Mouse (Mus musculus) liver, adult 2 months (tissue): ENCODE data around the gene Kdm6b. TPM values are rescaled to one million over a fixed set of nuclear protein-coding genes. Genes with fewer than 3 reads are reported as not detected.

Source experiments
- DNase-seq: peaks from one replicate; pipeline ENCODE4 v3.0.0-alpha.2; 2011; ENCODE audit warnings: low read depth, low spot score; ENCODE audit errors: extremely low read depth
- H3K27ac ChIP-seq: fragments of 200-500 bp; replicated peaks from 2 replicates; pipeline ENCODE4 v1.5.1; 2012; ENCODE audit warnings: low read depth, mild to moderate bottlenecking, control low read depth, inconsistent platforms, low read length; ENCODE audit not compliant: insufficient read depth
- H3K27me3 ChIP-seq: fragments of 200-500 bp; 2 replicates; pipeline ENCODE4 v1.6.1; 2012; ENCODE audit warnings: mild to moderate bottlenecking, moderate library complexity, low read length, inconsistent platforms; ENCODE audit not compliant: control insufficient read depth, insufficient read depth
- H3K36me3 ChIP-seq: fragments of 200-500 bp; 2 replicates; pipeline ENCODE4 v1.6.1; 2012; ENCODE audit warnings: low read length, inconsistent platforms; ENCODE audit not compliant: control insufficient read depth, insufficient read depth
- H3K4me1 ChIP-seq: fragments of 200-500 bp; 2 replicates; pipeline ENCODE4 v1.6.1; 2011; ENCODE audit warnings: low read length; ENCODE audit not compliant: control insufficient read depth, insufficient read depth
- H3K4me3 ChIP-seq: fragments of 200-500 bp; 2 replicates; pipeline ENCODE4 v1.5.1; 2011; ENCODE audit warnings: low read depth, mild to moderate bottlenecking, control low read depth, low read length, moderate library complexity; ENCODE audit not compliant: insufficient read depth
- H3K79me2 ChIP-seq: fragments of 200-500 bp; 2 replicates; pipeline ENCODE4 v1.6.1; 2012; ENCODE audit warnings: inconsistent platforms, mild to moderate bottlenecking, low read length, moderate library complexity; ENCODE audit not compliant: control insufficient read depth, insufficient read depth
- H3K9ac ChIP-seq: fragments of 200-500 bp; 2 replicates; pipeline ENCODE4 v1.6.1; 2012; ENCODE audit warnings: low read depth, mild to moderate bottlenecking, control low read depth, inconsistent platforms, low read length
- CTCF ChIP-seq: fragments of 200-500 bp; IDR thresholded peaks from 2 replicates; pipeline ENCODE4 v1.5.1; 2011; ENCODE audit warnings: low read depth, low read length, control low read depth
- POLR2A ChIP-seq: fragments of 200-500 bp; IDR thresholded peaks from 2 replicates; pipeline ENCODE4 v1.6.1; 2011; ENCODE audit warnings: low read length, control low read depth; ENCODE audit not compliant: insufficient read depth; ENCODE audit errors: extremely low read depth
- WGBS: fragments of 180-500 bp; shearing (Covaris S2); methylation state at CpG from one replicate; pipeline ENCODE4 v1.1.7; 2018; 5-methylcytosine and 5-hydroxymethylcytosine counted together
- polyA plus RNA-seq: library from polyadenylated mRNA; depleted of rRNA; stranded (reverse); fragments of >200 nt; gene quantifications from 2 replicates; pipeline ENCODE4 v1.2.3, GENCODE M21; 2012
- total RNA-seq: library from RNA; depleted of rRNA; stranded (reverse); fragments of >200 nt; gene quantifications from 2 replicates; pipeline ENCODE4 v1.2.3, GENCODE M21; 2014

Kdm6b gene
- total and polyA plus RNA-seq, 2 experiments, result 1.6 to 4.2 TPM

DNA sequence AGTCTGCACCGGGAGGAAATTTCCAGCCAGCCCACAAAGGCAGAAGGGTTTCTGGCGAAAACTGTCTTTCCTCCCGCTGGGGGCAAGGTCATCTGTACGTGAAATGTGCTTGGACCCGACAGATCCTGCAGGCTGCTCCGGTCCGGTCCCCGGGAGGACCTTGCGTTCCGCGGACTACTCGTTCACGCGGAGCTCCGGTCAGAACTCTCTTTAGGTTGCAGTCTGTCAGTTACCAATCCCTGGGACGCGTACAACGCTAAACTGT lies 3.5 kb downstream of the Kdm6b start:
- Histone ChIP-seq H3K9ac (peak overlapping the region; percentile 91), H3K4me1 (peaks cover 33% of the 10 kb centered on the region), H3K27ac (peak overlapping the region; percentile 94), H3K36me3 (no peaks in the 10 kb centered on the region; the same call in 1 of the 2 replicates), H3K79me2 (peaks cover 14% of the 10 kb centered on the region; the same call in 1 of the 2 replicates), H3K27me3 (no peaks in the 10 kb centered on the region), H3K4me3 (peak overlapping the region; percentile 69)
- DNase-seq, result no peak
- TF ChIP-seq CTCF (no peak), POLR2A (no peak)
- WGBS, result under 1% methylated on average over 18 of the region's 18 CpGs

DNA sequence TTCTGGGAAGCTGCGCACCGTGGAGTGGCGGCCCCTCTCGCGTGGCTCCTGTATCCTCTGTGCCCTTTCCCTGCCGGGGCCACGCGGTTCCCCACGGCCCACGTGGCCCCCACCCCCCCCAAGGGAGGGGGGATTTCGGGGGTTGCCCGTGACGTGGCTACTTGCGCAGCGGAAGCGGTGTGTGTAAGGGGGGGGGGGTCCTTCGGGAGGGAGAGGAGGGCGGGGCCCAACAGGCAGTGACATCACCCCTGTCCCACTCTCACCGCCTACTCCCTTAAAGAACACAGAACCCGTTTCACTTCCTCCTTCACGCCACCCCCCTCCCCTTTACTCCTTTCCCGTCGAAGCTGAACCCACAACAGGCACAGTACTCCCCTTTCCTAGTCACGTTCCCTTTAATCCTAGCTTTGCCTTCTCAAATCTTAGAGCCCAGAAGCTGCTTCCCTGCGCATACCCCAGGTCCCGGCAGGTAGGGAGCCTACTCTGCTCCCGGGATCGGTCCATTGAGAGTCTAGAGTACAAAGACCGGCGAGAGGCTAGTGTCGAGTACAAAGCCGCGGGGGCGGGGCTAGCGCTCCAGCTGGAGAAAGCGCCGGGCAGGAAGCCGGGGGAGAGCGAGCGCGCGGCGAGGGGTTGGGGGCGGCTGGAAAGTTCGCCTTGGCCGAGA lies 4.0 kb downstream of the Kdm6b start:
- WGBS, result under 1% methylated on average over 45 of the region's 46 CpGs
- peak; percentile 80 for DNase-seq

DNA sequence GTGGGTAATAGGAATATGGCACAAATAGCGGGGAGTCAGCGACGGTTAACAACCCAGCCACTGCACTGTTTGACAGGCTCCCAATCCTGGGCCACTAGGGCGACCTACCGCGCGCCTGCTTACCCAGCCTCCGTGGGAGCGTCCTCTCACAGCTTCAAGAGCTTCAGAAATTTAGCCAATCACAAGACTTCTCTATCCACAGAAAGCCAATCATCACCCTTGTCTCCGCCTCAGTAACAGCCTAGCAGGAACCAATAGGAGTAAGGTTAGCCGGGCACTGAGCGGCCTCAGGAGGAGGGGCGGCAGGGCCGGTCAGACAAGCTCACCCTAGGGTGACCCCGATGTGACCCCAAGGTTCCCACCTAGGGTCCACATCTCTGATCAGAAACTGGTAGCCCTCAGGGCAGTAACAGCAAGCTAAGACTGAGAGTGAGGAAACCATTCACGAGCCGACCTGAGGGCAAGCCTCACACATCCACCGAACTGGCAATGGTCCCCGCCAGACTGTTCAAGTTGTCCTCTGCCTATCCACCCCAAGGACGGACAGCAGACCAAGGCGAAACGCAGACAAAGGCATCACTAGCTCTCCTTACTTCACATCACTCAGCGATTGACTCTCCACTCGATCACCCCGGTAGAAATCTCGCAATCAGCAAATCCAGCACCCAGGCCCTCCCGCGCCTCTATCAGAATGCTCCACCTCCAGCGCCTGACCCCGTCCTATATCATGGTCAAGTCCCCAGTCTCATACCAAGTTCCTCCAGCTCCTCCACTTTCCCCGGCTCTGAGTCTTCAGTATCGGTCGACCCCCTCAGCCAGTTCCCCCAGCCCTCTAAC lies 4.7 kb downstream of the Kdm6b start:
- Histone ChIP-seq H3K9ac (peak overlapping the region; percentile 91), H3K4me1 (peaks cover 24% of the 10 kb centered on the region), H3K27ac (peak overlapping the region; percentile 79), H3K36me3 (peaks cover 1% of the 10 kb centered on the region; the same call in 1 of the 2 replicates), H3K4me3 (peak overlapping the region; percentile 69), H3K79me2 (peaks cover 14% of the 10 kb centered on the region; the same call in 1 of the 2 replicates), H3K27me3 (no peaks in the 10 kb centered on the region)
- TF ChIP-seq CTCF, result peak; percentile 33
- TF ChIP-seq POLR2A, result 0 out of 2 replicates have a peak, but pooled peaks have one; percentile 43
- DNase-seq, result peak; percentile 98
- WGBS, result 1% methylated on average over 33 of the region's 33 CpGs

More for the DNA sequence above, 4.0 kb downstream of the Kdm6b start:
- Histone ChIP-seq H3K4me3 (peak overlapping the region; percentile 69), H3K9ac (peak overlapping the region; percentile 91), H3K36me3 (peaks cover 1% of the 10 kb centered on the region; the same call in 1 of the 2 replicates), H3K4me1 (peaks cover 32% of the 10 kb centered on the region), H3K27ac (peak overlapping the region; percentile 94), H3K27me3 (no peaks in the 10 kb centered on the region), H3K79me2 (peaks cover 14% of the 10 kb centered on the region; the same call in 1 of the 2 replicates)
- peak; percentile 67; the same call in 1 of the 2 replicates for TF ChIP-seq POLR2A
- TF ChIP-seq CTCF, result no peak

DNA sequence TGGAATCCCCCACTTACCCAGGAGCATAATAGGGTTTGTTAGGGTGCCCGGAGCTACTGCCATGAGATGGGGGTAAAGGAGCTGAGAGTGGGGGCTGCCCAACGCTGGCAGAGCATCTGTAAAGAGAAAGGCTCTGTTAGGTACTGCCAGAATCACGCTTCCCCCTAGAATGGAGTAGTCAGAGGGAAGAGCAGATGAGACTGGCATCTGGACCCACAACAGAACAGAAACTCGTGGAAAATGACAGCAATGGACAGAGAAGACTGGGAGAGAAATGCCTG lies 5.8 kb downstream of the Kdm6b start:
- TF ChIP-seq POLR2A, result no peak
- no peak for TF ChIP-seq CTCF
- WGBS, result 84% methylated on average over 4 of the region's 4 CpGs
- peak overlapping the region; percentile 25 for H3K27ac ChIP-seq
- H3K4me1 ChIP-seq, result peaks cover 19% of the 10 kb centered on the region
- DNase-seq, result no peak
- H3K27me3 ChIP-seq, result no peaks in the 10 kb centered on the region
- H3K79me2 ChIP-seq, result peaks cover 14% of the 10 kb centered on the region; the same call in 1 of the 2 replicates
- H3K36me3 ChIP-seq, result peaks cover 4% of the 10 kb centered on the region; the same call in 1 of the 2 replicates
- no peak overlapping the region for H3K9ac ChIP-seq
- no peak overlapping the region for H3K4me3 ChIP-seq

DNA sequence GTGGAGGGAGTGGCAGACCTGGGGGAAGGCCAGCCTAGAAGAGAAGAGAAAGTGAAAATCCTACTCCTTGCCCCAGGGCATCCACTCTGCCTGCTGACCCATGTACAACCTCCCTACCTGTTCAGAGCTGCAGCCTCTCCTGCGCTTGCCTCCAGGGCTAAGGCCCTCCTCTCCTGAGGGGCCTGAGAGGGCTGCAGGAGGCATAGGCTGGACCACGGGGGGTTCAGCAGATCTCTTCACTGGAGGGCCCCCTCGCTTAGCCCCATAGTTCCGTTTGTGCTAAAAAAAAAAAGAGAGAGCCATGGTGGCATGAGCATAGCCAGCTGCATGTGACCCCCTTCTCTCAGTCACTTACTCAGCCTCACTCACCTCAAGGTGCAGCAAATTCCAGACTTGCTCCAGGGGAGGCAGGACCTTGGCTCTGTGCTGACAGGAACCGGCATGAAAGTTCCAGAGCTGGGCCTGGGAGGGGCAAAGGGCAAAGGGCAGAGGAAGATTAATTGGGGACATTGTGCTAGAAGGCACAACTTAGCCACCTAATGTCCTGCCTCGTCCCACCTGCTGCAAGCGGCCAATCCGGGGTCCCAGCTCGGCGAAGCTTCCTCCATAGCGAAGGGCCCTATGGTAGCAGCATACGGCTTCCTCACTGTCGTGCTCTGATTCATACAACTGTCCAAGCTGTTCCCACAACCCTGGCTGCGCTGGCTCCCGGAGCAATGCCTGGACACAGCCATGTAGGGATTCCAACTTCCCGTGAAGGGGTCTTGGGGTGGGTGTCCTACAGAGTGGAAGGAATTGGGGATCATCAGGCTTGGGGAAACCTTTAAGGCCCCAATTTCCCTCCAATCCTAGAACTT lies 6.4 kb downstream of the Kdm6b start:
- Histone ChIP-seq H3K27ac (peak overlapping the region; percentile 25), H3K9ac (no peak overlapping the region), H3K36me3 (peaks cover 4% of the 10 kb centered on the region; the same call in 1 of the 2 replicates), H3K4me3 (no peak overlapping the region), H3K27me3 (no peaks in the 10 kb centered on the region), H3K4me1 (peaks cover 16% of the 10 kb centered on the region), H3K79me2 (peaks cover 14% of the 10 kb centered on the region; the same call in 1 of the 2 replicates)
- peak; percentile 70 for DNase-seq
- 74% methylated on average over 16 of the region's 16 CpGs for WGBS
- TF ChIP-seq POLR2A (no peak), CTCF (no peak)
